Mouse (Mus musculus) embryonic fibroblast, embryonic 13.5 days (primary cell): Measurements from ENCODE around the gene Fam83f.

Experiments used
- CTCF ChIP-seq: IDR thresholded peaks from 2 replicates; pipeline ENCODE4 v1.5.1; 2011; ENCODE audit warnings: mild to moderate bottlenecking, control low read depth, low read length, moderate library complexity, borderline replicate concordance; ENCODE audit not compliant: insufficient read depth
- POLR2A ChIP-seq: IDR thresholded peaks from 2 replicates; pipeline ENCODE4 v1.6.1; 2011; ENCODE audit warnings: low read depth, mild to moderate bottlenecking, control low read depth, low read length, moderate library complexity

- TF ChIP-seq CTCF (no peak), POLR2A (no peak)
Observed at GRCm38 (mm10) chr15:80671295-80672252, at the start of gene Fam83f.
